Mouse (Mus musculus) kidney, adult 8-10 months (tissue): Measurements from ENCODE around the gene Bag5.
A peak's percentile ranks its signal among the peaks of the same experiment; 100 is the strongest.

Experiments used
- DNase-seq, 2 experiments: peaks; one replicate each; pipeline ENCODE4 v3.0.0; 2022

Bag5 gene

GRCm38 (mm10) chr12:111694880-111695804 lies 17.9 kb downstream of the Bag5 start:
- DNase-seq, result no peak

GRCm38 (mm10) chr12:111694271-111694781 lies 18.7 kb downstream of the Bag5 start:
- DNase-seq, result no peak

- DNase-seq, result no peak
Observed at GRCm38 (mm10) chr12:111693341-111694270, 19.5 kb downstream of the Bag5 start.

GRCm38 (mm10) chr12:111692899-111693298 lies 20.2 kb downstream of the Bag5 start:
- DNase-seq, result no peak

- no peak for DNase-seq
Observed at GRCm38 (mm10) chr12:111691346-111691872, 21.6 kb downstream of the Bag5 start.

GRCm38 (mm10) chr12:111689426-111689825 lies 23.6 kb downstream of the Bag5 start:
- DNase-seq, result peak; percentile 67 to 69

GRCm38 (mm10) chr12:111688069-111688428 lies 25.0 kb downstream of the Bag5 start:
- DNase-seq, result no peak

- peak; percentile 92 to 94 for DNase-seq
Observed at GRCm38 (mm10) chr12:111687350-111688068, 25.5 kb downstream of the Bag5 start.

- no peak for DNase-seq
Observed at GRCm38 (mm10) chr12:111686390-111686789, 26.7 kb downstream of the Bag5 start.

GRCm38 (mm10) chr12:111682806-111683205 lies 30.3 kb downstream of the Bag5 start:
- DNase-seq, result no peak

GRCm38 (mm10) chr12:111682003-111682402 lies 31.1 kb downstream of the Bag5 start:
- DNase-seq, result no peak

GRCm38 (mm10) chr12:111681305-111681704 lies 31.8 kb downstream of the Bag5 start:
- DNase-seq, result no peak

GRCm38 (mm10) chr12:111680661-111681060 lies 32.4 kb downstream of the Bag5 start:
- DNase-seq, result no peak

- no peak for DNase-seq
Observed at GRCm38 (mm10) chr12:111678997-111679396, 34.1 kb downstream of the Bag5 start.

- no peak for DNase-seq
Observed at GRCm38 (mm10) chr12:111678670-111678933, 34.5 kb downstream of the Bag5 start.

- peak; percentile 87 for DNase-seq
Observed at GRCm38 (mm10) chr12:111677882-111678669, 35.0 kb downstream of the Bag5 start, which contains the start of gene Trmt61a. Gene Trmt61a (plus strand): TSS chr12:111678105.

- peak in 1 of 2 experiments; percentile 45 for DNase-seq
Observed at GRCm38 (mm10) chr12:111677421-111677820, 35.6 kb downstream of the Bag5 start.

GRCm38 (mm10) chr12:111675797-111676580 lies 37.1 kb downstream of the Bag5 start:
- no peak for DNase-seq

GRCm38 (mm10) chr12:111674850-111675486 lies 38.1 kb downstream of the Bag5 start:
- DNase-seq, result no peak

- DNase-seq, result no peak
Observed at GRCm38 (mm10) chr12:111672581-111672980, 40.5 kb downstream of the Bag5 start.
